Mouse (Mus musculus) heart, adult 2 months (tissue): ENCODE measurements at regions not wholly inside any gene's neighbourhood (a gene's known extent, or its start where the extent isn't known, plus 50 kb on each side); places are given as distances from the start of the nearest gene placed in this dataset.

Source experiments
- CTCF ChIP-seq: fragments of 200-600 bp; IDR thresholded peaks from 2 replicates; pipeline ENCODE4 v1.8.1; 2022; ENCODE audit warnings: antibody characterized with exemption, mild to moderate bottlenecking, moderate library complexity
- POLR2A ChIP-seq: fragments of 200-500 bp; IDR thresholded peaks from 2 replicates; pipeline ENCODE4 v1.6.1; 2011; ENCODE audit warnings: mild to moderate bottlenecking, low read depth, low read length, control low read depth; ENCODE audit not compliant: insufficient read depth

DNA sequence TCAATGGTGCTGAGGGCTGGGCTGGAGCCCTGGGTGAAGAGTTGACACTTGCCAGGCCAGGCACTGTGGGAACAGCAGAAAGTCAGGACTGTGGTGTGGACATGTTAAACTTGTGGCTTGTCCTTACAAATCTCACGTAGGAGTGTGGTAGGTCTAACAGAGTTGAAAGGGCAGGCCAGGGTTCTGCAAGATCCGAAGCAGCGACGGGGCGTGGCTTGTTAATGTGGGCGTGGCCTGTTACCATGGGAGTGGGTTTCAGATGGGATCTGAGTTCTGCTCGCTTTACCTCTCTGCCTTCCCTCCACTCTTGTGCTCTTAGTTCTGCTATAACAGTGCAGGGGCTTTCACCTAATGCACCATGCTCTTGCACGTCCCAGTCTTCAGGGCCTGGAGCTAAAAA, 94.2 kb upstream of the Mvb12b start:
- TF ChIP-seq POLR2A, result no peak
- no peak for TF ChIP-seq CTCF
